Mouse (Mus musculus): ENCODE data around the gene Pcf11.

Gene Pcf11

DNA sequence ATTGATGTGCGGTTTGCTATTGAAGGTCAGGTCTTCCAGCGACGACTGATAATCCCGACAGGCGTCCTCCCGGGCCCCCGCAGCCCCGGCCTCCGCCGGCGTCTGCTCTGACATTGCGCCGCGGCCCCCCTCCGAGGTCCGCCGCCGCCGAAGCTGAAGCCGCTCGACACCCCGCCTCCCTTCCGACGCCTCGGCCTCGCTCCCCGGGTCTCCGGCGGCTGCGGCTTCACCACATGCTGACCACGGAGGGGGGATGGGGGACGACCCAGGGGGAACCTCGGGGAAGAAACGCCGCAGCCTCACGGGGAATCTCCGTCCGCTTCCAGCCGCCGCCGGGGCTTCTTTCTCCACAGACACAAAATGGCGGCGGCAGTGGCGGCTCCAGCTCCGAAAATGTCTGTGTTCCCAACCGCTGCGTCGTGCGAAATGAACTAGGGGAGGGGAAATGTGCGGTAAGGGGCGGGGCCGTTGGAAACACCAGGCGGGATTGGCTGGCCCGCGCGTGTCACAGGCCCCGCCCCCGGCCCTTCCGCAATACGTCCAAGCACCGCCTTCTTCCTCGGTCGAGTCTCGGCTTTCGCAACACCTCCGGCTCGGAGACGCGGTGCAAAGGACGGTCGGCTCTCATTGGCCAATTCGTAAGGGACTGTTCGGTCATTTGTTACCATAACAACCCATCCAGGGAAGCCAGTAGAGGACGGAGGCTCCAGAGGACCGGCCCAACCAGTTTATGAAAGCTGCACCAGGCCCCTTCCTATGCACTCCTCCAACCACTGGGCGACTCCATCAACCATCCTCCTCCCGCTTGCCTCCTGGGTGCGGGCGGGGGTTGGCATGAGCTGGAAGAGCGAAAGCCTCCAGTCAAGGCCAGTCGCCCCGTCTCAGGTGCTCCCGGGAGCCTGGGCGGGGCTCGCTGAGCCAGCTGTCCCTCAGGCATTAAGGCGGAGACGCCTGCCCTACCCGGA is at the start of gene Pcf11:
Gene Pcf11 (minus strand): TSS at position 428 of the 965 bp plus-strand sequence.
- peak; percentile 97 to 98 for DNase-seq

DNA sequence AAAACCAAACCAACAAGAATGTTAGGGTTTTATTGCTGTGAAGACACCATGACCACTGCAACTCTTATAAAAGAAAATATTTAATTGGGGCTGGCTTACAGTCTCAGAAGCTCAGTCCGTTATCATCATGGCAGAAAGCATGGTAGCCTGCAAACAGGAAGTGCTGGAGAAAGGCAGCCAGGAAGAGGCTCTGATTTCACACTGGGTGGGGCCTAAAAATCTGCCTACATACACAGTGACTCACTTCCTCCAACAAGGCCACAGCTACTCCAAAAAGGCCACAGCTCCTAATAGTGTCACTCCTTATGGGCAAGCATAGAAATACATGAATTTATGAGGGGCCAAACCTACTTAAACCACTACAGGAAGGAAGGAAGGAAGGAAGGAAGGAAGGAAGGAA is 45.3 kb upstream of the Pcf11 start:
- DNase-seq = no peak

DNA sequence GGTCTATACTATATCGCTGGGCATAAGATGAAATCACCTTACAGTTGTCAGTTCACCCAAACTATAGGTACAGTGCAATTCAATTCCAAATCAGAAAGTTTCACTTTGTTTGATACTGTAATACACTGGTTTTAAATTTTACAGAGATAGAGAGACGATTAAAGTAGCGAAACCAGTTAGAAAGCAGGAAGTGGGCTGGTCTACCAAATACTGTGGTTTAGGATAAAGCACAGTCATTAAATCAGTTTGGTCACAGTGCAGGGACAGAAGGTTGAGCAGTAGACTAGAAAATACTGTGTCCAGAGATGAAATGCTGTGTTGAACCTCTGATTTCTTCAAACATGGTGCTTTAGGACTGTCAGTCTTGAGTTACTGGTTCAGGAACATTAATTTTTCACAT is 41.9 kb upstream of the Pcf11 start:
- DNase-seq = no peak

DNA sequence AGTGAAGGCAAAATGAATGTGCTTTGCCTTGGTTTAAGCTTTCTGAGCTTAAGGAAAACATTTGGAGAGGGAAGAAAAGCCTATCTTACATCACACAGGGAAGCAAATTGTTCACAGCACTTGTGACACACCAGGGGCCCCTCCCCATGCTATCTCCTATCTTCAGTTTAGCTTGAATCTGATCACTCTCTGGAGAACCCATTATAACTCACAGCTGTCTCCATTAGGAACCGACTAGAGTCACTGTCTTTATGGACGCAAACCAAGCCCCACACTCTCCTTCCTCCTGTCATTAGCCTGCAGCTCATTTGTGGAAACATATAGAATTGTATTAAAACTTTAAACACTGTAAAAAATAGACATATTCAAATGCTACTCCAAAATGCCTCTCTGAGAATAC is 39.8 kb upstream of the Pcf11 start:
- DNase-seq = no peak

DNA sequence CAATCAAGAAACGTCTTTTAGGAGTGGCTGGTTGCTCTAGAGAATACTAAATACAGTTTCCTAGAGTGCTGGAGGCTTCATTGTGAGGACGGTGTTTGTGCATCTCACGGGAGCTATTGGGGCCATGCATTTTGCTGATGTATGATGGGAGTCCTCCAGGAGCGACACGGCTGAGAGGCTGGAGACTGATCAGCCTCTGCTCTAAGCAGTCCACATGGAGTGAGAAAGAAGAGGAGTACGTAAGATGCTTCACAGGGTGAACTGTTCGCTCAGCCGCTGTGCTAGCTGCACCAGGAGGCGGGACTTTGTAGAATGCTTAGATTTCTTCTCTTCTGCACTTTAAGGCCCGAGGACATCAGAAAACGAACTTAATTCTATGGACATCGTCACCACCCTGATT is 37.0 kb upstream of the Pcf11 start:
- DNase-seq = no peak

GRCm38 (mm10) chr7:92705534-92705933 is 35.8 kb upstream of the Pcf11 start:
- DNase-seq = no peak

GRCm38 (mm10) chr7:92703661-92704060 is 33.9 kb upstream of the Pcf11 start:
- no peak for DNase-seq

DNA sequence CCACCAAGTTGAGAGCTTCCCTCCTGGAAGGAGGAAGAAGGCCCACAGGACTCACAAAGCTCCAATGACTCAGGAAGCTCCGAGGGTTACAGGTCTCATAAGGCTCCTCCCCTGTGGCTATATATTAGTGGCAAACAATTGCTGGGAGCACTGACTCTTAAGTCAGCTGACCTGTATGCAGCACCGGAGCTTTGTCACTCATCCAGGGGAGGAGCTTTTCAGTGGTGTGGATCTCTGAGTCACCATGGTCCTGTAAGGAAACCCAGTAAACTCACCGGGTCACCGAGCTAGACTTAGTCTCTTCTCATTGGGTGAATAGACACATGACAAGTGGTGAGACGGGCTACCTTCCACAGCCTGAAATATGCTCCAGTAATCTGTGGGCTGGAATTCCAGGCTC is 29.0 kb upstream of the Pcf11 start:
- no peak for DNase-seq

DNA sequence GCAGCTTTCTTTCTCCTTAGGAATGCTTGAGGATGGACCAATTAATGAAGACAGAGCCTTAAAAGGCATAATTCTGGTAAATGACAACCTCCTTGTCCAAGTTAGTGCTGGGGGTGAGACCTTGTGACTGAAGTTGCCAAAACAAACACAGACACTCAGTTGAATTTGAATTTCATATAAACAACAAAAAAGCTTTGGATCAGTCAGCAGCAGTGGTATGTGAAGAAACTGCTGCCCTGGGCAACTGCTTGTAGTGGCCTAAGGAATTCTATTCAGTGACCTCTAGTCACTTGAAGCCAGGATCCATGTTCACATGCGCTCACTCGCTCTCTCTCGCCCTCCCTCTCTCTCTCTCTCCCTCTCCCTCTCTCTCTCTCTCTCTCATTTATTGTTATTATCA is 26.7 kb upstream of the Pcf11 start:
- DNase-seq = no peak

DNA sequence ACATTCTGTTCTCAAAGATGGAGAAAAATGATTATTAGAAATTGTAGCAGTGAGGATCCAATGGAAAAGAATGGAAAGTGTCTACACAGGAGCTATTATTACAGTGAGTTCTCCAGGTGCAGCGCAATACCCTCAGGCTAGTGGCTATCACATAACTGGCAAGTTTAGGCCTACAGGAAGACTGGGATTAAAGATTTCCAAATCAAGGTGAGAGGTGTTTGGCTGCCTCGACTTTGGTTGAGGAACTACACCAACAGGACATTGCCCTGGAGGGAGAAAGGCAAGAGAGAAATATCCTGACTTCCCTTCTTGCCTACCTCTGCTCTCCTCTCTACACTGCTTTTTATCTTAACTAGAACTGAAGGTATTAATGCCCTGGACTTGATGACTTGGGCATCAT is 19.4 kb upstream of the Pcf11 start:
- no peak for DNase-seq

- no peak for DNase-seq
These were observed 18.6 kb upstream of the Pcf11 start for GRCm38 (mm10) chr7:92688299-92688669.

DNA sequence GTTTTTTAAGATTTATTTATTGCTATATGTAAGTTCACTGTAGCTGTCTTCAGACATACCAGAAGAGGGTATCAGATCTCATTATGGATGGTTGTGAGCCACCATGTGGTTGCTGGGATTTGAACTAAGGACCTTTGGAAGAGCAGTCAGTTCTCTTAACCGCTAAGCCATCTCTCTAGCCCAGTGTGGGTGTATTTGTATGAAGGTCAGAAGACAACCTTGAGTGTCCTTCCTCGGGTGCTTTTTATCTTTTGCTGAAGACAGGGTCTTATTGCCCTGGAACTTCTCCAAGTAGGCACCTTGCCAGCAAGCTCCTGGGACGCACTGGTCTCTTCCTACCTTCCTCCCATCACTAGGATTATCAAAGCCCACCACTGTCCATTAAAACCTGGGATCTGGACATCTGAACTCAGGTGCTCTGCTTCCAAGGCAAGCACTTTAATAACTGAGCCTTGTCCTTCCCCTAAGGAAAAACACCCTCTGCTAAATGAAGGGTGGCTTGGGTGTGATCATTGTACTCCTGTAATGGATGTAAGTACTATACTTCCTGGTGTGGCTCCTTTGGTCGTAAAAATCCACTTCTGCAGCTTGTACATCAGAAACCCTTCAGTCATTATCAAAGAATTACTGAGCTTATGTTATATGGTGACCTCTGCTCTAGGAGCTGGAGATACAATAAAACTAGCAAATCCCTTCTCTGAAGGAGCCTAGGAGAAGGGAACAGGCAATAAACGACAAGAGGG is 18.0 kb upstream of the Pcf11 start:
- no peak for DNase-seq

DNA sequence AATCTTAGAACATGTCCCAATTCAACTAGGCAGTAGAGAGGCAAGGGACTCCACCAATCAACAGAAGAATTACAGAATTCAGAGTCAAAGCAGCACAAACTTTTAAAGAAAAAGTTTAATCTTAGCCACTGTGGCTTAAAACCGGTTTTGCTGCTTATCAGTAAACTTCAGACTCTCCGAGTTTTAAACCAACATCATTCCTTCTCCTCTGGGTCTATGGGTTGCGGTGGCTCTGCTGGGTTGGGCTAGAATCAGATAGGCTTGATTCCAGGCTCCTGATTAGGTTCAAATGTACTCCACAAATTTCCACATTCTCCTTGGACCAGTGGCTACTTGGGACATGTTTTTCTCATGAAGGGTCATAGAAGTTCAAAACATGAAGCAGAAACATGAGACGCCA is 7.6 kb upstream of the Pcf11 start:
- no peak for DNase-seq

DNA sequence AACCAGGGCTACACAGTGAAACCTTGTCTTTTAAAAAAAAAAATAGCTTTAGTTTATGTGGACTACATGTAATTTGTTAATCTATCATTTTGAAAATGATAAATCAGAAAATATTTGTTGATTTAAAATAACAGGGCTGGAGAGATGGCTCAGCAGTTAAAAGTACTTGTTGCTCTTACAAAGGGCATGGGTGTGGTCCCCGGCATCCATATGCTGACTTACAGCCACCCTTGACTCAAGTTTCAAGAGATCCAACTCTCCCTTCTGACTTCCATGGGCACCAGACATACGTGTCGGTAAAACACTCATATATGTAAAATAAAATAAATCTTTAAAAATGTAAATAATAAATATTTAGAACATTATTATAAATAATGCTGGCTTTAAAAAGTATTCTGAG is 5.4 kb upstream of the Pcf11 start:
- DNase-seq = no peak

DNA sequence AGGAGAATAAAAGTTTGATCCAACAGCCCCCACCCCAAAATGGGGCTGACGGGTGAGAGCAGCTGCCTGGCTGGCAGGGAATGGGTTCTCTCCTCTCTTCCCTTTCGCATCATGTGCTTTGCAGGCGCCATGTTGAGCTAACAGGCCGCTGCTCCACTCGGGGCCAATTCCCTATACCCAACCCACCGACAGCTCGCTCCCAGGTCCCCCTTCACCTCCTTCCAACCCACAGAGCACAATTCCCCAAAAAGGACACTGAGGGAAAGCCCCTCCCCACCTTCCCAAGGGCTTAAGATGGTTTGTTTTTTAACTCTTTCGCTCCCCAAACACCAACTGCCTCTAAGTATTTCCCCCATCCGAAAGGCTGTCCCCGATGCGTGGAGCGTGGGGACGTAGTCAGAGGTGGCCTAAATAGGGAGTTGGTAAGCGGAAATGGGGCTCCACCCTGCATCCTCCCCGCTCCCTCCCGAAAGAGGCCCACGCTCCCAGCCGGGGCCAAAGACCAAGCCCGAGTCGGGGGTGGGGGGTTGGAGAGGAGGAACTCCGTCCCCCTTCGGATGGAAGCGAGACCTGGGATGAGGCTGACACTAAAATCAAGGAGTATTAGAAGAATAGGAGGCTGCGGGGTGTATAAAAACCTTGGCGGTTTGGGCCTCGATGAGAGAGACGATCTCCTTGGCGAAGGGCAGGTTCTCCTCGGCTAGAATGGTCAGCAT is 785 bp downstream of the Pcf11 start:
- peak; percentile 67 to 72 for DNase-seq

- no peak for DNase-seq
These were observed 3.4 kb downstream of the Pcf11 start for GRCm38 (mm10) chr7:92666274-92666820.

- peak in 1 of 2 experiments; percentile 12 for DNase-seq
These were observed 11.7 kb downstream of the Pcf11 start for GRCm38 (mm10) chr7:92658050-92658449.

GRCm38 (mm10) chr7:92656386-92656785 is 13.3 kb downstream of the Pcf11 start:
- no peak for DNase-seq

- DNase-seq = no peak
These were observed 16.4 kb downstream of the Pcf11 start for GRCm38 (mm10) chr7:92653329-92653728.

DNA sequence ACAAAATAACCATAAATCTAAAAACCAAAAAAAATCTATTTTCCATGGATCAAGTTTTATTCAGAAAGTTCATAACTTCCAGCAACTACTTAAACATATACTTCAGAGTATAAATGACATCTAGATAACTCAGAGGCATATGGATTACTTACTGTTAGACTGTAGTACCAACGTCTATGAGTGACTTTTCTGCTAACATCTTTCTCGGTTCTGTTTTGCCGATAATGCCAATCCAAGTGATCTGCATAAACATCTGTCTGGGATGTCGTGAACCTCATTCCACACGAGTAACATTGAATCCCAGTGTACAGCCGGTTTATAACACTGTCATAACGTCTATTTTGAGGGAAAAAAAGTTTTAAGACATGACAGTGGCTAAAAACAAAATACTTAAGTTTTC is 21.9 kb downstream of the Pcf11 start:
- DNase-seq = no peak

GRCm38 (mm10) chr7:92642358-92642757 is 27.4 kb downstream of the Pcf11 start:
- DNase-seq = no peak

- no peak for DNase-seq
These were observed 31.7 kb downstream of the Pcf11 start for GRCm38 (mm10) chr7:92638050-92638449.

DNA sequence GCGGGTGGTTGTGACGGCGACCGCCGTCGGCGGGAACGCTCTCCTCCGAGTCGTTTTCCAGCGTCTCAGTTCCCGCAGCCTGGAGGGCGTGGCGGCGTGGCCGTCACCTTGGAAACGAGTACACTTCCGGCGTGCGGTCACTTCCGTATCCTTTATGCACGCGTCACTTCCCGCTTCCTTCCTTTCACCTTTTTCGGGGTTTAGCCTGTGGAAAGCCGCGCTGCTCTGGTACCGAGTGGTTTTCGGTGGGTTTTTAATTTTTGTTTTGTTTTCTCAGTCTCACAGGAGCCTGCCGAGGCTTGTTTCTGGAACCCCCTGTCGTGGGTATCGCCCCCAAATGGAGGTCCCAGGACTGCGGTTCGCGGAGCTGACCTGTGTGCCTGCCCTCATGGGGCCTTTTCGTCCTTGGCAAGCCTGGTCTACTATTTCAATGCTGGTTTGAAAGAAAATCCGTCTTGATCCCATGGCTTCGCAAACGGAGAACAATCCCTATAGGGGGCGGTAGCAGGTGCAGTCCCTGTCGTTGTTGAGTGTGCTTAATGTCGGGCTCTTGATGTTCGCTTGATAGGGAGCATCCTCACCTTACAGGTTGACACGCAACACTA is 32.6 kb downstream of the Pcf11 start, which contains the start of gene Ankrd42:
Gene Ankrd42 (minus strand): TSS at position 122 of the 605 bp plus-strand sequence.
- peak; percentile 93 to 95 for DNase-seq

All from cerebellum, postnatal 14 days (tissue).